Mouse (Mus musculus) gastrocnemius, postnatal 14 days (tissue): ENCODE results near the gene Dok1. TPM values are rescaled to one million over a fixed set of nuclear protein-coding genes. Genes with fewer than 3 reads are reported as not detected.
A peak's percentile ranks its signal among the peaks of the same experiment; 100 is the strongest.

Source experiments
- DNase-seq: peaks from one replicate; pipeline ENCODE4 v3.0.0; 2021; ENCODE audit warnings: mixed read lengths
- intact Hi-C: fragments of 180-260 bp; cut with DNase I; formaldehyde crosslinking; loops from one replicate; pipeline ENCODE4 v1.15.1; 2025; ENCODE audit warnings: low total_unique reads
- total RNA-seq, 2 experiments: library from RNA; stranded (reverse); gene quantifications; 2 replicates each; pipeline ENCODE4 v1.2.3; 2021

Dok1 gene
- total RNA-seq, 2 experiments from 2014 or later = 5.0 to 7.1 TPM

GRCm38 (mm10) chr6:83020121-83020520, 13.2 kb downstream of the Dok1 start:
- intact Hi-C loops = no loop called here
- DNase-seq = no peak

- intact Hi-C loops = no loop called here
- no peak for DNase-seq
These were observed 14.2 kb downstream of the Dok1 start for GRCm38 (mm10) chr6:83019044-83019443.

- peak; percentile 71 for DNase-seq
- intact Hi-C loops = no loop called here
These were observed 16.1 kb downstream of the Dok1 start for GRCm38 (mm10) chr6:83017190-83017589.

- DNase-seq = no peak
- intact Hi-C loops = no loop called here
These were observed 17.5 kb downstream of the Dok1 start for GRCm38 (mm10) chr6:83015749-83016148.

- intact Hi-C loops = no loop called here
- DNase-seq = no peak
These were observed 18.5 kb downstream of the Dok1 start for GRCm38 (mm10) chr6:83014482-83015466.

GRCm38 (mm10) chr6:83013444-83013843, 19.8 kb downstream of the Dok1 start:
- no peak for DNase-seq
- intact Hi-C loops = no loop called here

- intact Hi-C loops = no loop called here
- no peak for DNase-seq
These were observed 21.5 kb downstream of the Dok1 start for GRCm38 (mm10) chr6:83011756-83012155.

- intact Hi-C loops = no loop called here
- no peak for DNase-seq
These were observed 22.0 kb downstream of the Dok1 start for GRCm38 (mm10) chr6:83011255-83011654.

GRCm38 (mm10) chr6:83010010-83010409, 23.3 kb downstream of the Dok1 start:
- no peak for DNase-seq
- intact Hi-C loops = no loop called here

- intact Hi-C loops = loop anchor here (5.0 kb wide), 1 partner anchor 39 kb away; no protein-coding TSS in a partner anchor
These were observed 24.6 kb downstream of the Dok1 start for GRCm38 (mm10) chr6:83008659-83009058.

GRCm38 (mm10) chr6:83006114-83006513, 27.2 kb downstream of the Dok1 start:
- no peak for DNase-seq
- intact Hi-C loops = loop anchor here (5.0 kb wide), 1 partner anchor 41 kb away; no protein-coding TSS in a partner anchor

More at GRCm38 (mm10) chr6:83008659-83009058, 24.6 kb downstream of the Dok1 start:
- no peak for DNase-seq

GRCm38 (mm10) chr6:83005444-83006011, 27.7 kb downstream of the Dok1 start:
- no peak for DNase-seq

GRCm38 (mm10) chr6:83004872-83005271, 28.4 kb downstream of the Dok1 start:
- DNase-seq = peak; percentile 30
- intact Hi-C loops = loop anchor here (5.0 kb wide), 2 partner anchors 42 to 97 kb away; partner anchors contain the start of genes Ccdc142 and Gm42688

More at GRCm38 (mm10) chr6:83005444-83006011, 27.7 kb downstream of the Dok1 start:
- intact Hi-C loops = loop anchor here (5.0 kb wide), 1 partner anchor 42 kb away; no protein-coding TSS in a partner anchor

- no peak for DNase-seq
- intact Hi-C loops = loop anchor here (5.0 kb wide), 1 partner anchor 98 kb away; the partner anchor contains the start of genes Ccdc142 and Gm42688
These were observed 29.0 kb downstream of the Dok1 start for GRCm38 (mm10) chr6:83004309-83004708.

- no peak for DNase-seq
- intact Hi-C loops = loop anchor here (5.0 kb wide), 1 partner anchor 98 kb away; the partner anchor contains the start of genes Ccdc142 and Gm42688
These were observed 29.4 kb downstream of the Dok1 start for GRCm38 (mm10) chr6:83003850-83004249.

- intact Hi-C loops = loop anchor here (5.0 kb wide), 1 partner anchor 99 kb away; the partner anchor contains the start of genes Ccdc142 and Gm42688
- DNase-seq = no peak
These were observed 30.2 kb downstream of the Dok1 start for GRCm38 (mm10) chr6:83003082-83003481.

- DNase-seq = no peak
- intact Hi-C loops = loop anchor here (5.0 kb wide), 1 partner anchor 102 kb away; the partner anchor contains the start of genes Ccdc142 and Gm42688
These were observed 33.3 kb downstream of the Dok1 start for GRCm38 (mm10) chr6:82999986-83000385.

- intact Hi-C loops = no loop called here
- no peak for DNase-seq
These were observed 34.9 kb downstream of the Dok1 start for GRCm38 (mm10) chr6:82998326-82998725.

- DNase-seq = peak; percentile 25
- intact Hi-C loops = no loop called here
These were observed 35.7 kb downstream of the Dok1 start for GRCm38 (mm10) chr6:82997511-82998102.
